Mouse (Mus musculus): ENCODE measurements at regions not wholly inside any gene's neighbourhood (a gene's known extent, or its start where the extent isn't known, plus 50 kb on each side); places are given as distances from the start of the nearest gene placed in this dataset.

- Histone ChIP-seq H3K9ac (ENCODE audit: low read depth, poor library complexity, severe bottlenecking) (peak overlapping the region; percentile 64), H3K36me3 (ENCODE audit: control insufficient read depth, insufficient read depth, low read length, poor library complexity, severe bottlenecking) (no peaks in the 10 kb centered on the region), H3K27ac (ENCODE audit: insufficient read depth, low read length) (peak overlapping the region; percentile 62), H3K9me3 (replicated peaks; ENCODE audit: control insufficient read depth, insufficient read depth, low read length, poor library complexity, severe bottlenecking) (no peaks in the 10 kb centered on the region), H3K4me1 (ENCODE audit: control insufficient read depth, insufficient read depth, low read length) (peaks cover 4% of the 10 kb centered on the region), H3K27me3 (ENCODE audit: control insufficient read depth, insufficient read depth, low read length, poor library complexity, severe bottlenecking) (no peaks in the 10 kb centered on the region; the same call in 1 of the 2 replicates), H3K4me3 (ENCODE audit: low read depth, low read length) (peak overlapping the region; percentile 73)
- TF ChIP-seq CTCF (IDR thresholded peaks at IDR 0.05; ENCODE audit: low read depth, low read length) (no peak), EP300 (IDR thresholded peaks at IDR 0.05; ENCODE audit: insufficient read depth, low read depth, low read length) (no peak; the same call in 1 of the 2 replicates), POLR2A (IDR thresholded peaks at IDR 0.05; ENCODE audit: insufficient read depth, low read length) (no peak)
These were observed 485.8 kb downstream of the Prss52 start for GRCm38 (mm10) chr14:64589571-64590547.

- H3K27me3 ChIP-seq (ENCODE audit: control insufficient read depth, insufficient read depth, low read length, poor library complexity, severe bottlenecking) = no peaks in the 10 kb centered on the region; the same call in 1 of the 2 replicates
- TF ChIP-seq POLR2A (IDR thresholded peaks at IDR 0.05; ENCODE audit: insufficient read depth, low read length) (no peak), EP300 (IDR thresholded peaks at IDR 0.05; ENCODE audit: insufficient read depth, low read depth, low read length) (0 out of 2 replicates have a peak, but pooled peaks have one; percentile 23)
- H3K9me3 ChIP-seq (replicated peaks; ENCODE audit: control insufficient read depth, insufficient read depth, low read length, poor library complexity, severe bottlenecking) = no peaks in the 10 kb centered on the region
- H3K4me3 ChIP-seq (ENCODE audit: low read depth, low read length) = peak overlapping the region; percentile 37
- H3K9ac ChIP-seq (ENCODE audit: low read depth, poor library complexity, severe bottlenecking) = peak overlapping the region; percentile 64
- no peaks in the 10 kb centered on the region for H3K36me3 ChIP-seq (ENCODE audit: control insufficient read depth, insufficient read depth, low read length, poor library complexity, severe bottlenecking)
- H3K4me1 ChIP-seq (ENCODE audit: control insufficient read depth, insufficient read depth, low read length) = peaks cover 4% of the 10 kb centered on the region
- peak overlapping the region; percentile 62 for H3K27ac ChIP-seq (ENCODE audit: insufficient read depth, low read length)
These were observed 486.5 kb downstream of the Prss52 start for GRCm38 (mm10) chr14:64590611-64591010.

- Histone ChIP-seq H3K4me1 (ENCODE audit: control insufficient read depth, insufficient read depth, low read length) (peaks cover 6% of the 10 kb centered on the region), H3K27ac (ENCODE audit: insufficient read depth, low read length) (peak overlapping the region; percentile 98), H3K9ac (ENCODE audit: low read depth, poor library complexity, severe bottlenecking) (peak overlapping the region; percentile 64), H3K9me3 (replicated peaks; ENCODE audit: control insufficient read depth, insufficient read depth, low read length, poor library complexity, severe bottlenecking) (no peaks in the 10 kb centered on the region), H3K36me3 (ENCODE audit: control insufficient read depth, insufficient read depth, low read length, poor library complexity, severe bottlenecking) (no peaks in the 10 kb centered on the region), H3K4me3 (ENCODE audit: low read depth, low read length) (peak overlapping the region; percentile 37), H3K27me3 (ENCODE audit: control insufficient read depth, insufficient read depth, low read length, poor library complexity, severe bottlenecking) (no peaks in the 10 kb centered on the region; the same call in 1 of the 2 replicates)
- TF ChIP-seq CTCF (IDR thresholded peaks at IDR 0.05; ENCODE audit: low read depth, low read length) (no peak), POLR2A (IDR thresholded peaks at IDR 0.05; ENCODE audit: insufficient read depth, low read length) (no peak), EP300 (IDR thresholded peaks at IDR 0.05; ENCODE audit: insufficient read depth, low read depth, low read length) (no peak)
These were observed 487.2 kb downstream of the Prss52 start for GRCm38 (mm10) chr14:64591091-64591976.

- H3K27me3 ChIP-seq (ENCODE audit: control insufficient read depth, insufficient read depth, low read length, poor library complexity, severe bottlenecking) = no peaks in the 10 kb centered on the region
- H3K4me1 ChIP-seq (ENCODE audit: control insufficient read depth, insufficient read depth, low read length) = peaks cover 6% of the 10 kb centered on the region
- no peaks in the 10 kb centered on the region for H3K9me3 ChIP-seq (replicated peaks; ENCODE audit: control insufficient read depth, insufficient read depth, low read length, poor library complexity, severe bottlenecking)
- no peak overlapping the region for H3K4me3 ChIP-seq (ENCODE audit: low read depth, low read length)
- no peaks in the 10 kb centered on the region for H3K36me3 ChIP-seq (ENCODE audit: control insufficient read depth, insufficient read depth, low read length, poor library complexity, severe bottlenecking)
- TF ChIP-seq POLR2A (IDR thresholded peaks at IDR 0.05; ENCODE audit: insufficient read depth, low read length) (no peak), CTCF (IDR thresholded peaks at IDR 0.05; ENCODE audit: low read depth, low read length) (no peak), EP300 (IDR thresholded peaks at IDR 0.05; ENCODE audit: insufficient read depth, low read depth, low read length) (no peak)
- H3K27ac ChIP-seq (ENCODE audit: insufficient read depth, low read length) = peak overlapping the region; percentile 98
- H3K9ac ChIP-seq (ENCODE audit: low read depth, poor library complexity, severe bottlenecking) = 0 out of 2 replicates have a peak overlapping the region, but pooled peaks have one; percentile 11
These were observed 488.1 kb downstream of the Prss52 start for GRCm38 (mm10) chr14:64592176-64592575.

GRCm38 (mm10) chr14:64592706-64593320 lies 488.7 kb downstream of the Prss52 start:
- Histone ChIP-seq H3K4me3 (ENCODE audit: low read depth, low read length) (no peak overlapping the region), H3K36me3 (ENCODE audit: control insufficient read depth, insufficient read depth, low read length, poor library complexity, severe bottlenecking) (no peaks in the 10 kb centered on the region), H3K9ac (ENCODE audit: low read depth, poor library complexity, severe bottlenecking) (peak overlapping the region; percentile 11), H3K4me1 (ENCODE audit: control insufficient read depth, insufficient read depth, low read length) (peaks cover 6% of the 10 kb centered on the region), H3K27me3 (ENCODE audit: control insufficient read depth, insufficient read depth, low read length, poor library complexity, severe bottlenecking) (no peaks in the 10 kb centered on the region), H3K9me3 (replicated peaks; ENCODE audit: control insufficient read depth, insufficient read depth, low read length, poor library complexity, severe bottlenecking) (no peaks in the 10 kb centered on the region), H3K27ac (ENCODE audit: insufficient read depth, low read length) (peak overlapping the region; percentile 98)
- TF ChIP-seq CTCF (IDR thresholded peaks at IDR 0.05; ENCODE audit: low read depth, low read length) = no peak
- no peak for TF ChIP-seq EP300 (IDR thresholded peaks at IDR 0.05; ENCODE audit: insufficient read depth, low read depth, low read length)
- TF ChIP-seq POLR2A (IDR thresholded peaks at IDR 0.05; ENCODE audit: insufficient read depth, low read length) = no peak
